Mouse (Mus musculus) heart, embryonic 12.5 days (tissue): ENCODE measurements at regions not wholly inside any gene's neighbourhood (a gene's known extent, or its start where the extent isn't known, plus 50 kb on each side); places are given as distances from the start of the nearest gene placed in this dataset.
"Not testable (repeated sequence)": the region's sequence is repeated elsewhere in the genome, so short reads cannot be mapped to it uniquely, and the experiment has no call there.

Experiments used
- ATAC-seq: fragments of 200-750 bp; cut with Nextera tagmentation; 2 replicates; pipeline ENCODE4 v1.8.0; 2017; ENCODE audit warnings: moderate TSS enrichment, moderate library complexity; ENCODE audit not compliant: insufficient number of reproducible peaks, low FRiP score
- H3K27ac ChIP-seq: fragments of 300-500 bp; sonication (generic); 2 replicates; pipeline ENCODE4 v1.5.1; 2016; ENCODE audit warnings: mild to moderate bottlenecking, moderate library complexity; ENCODE audit not compliant: poor library complexity, severe bottlenecking
- H3K27me3 ChIP-seq: fragments of 300-500 bp; sonication (generic); replicated peaks from 2 replicates; pipeline ENCODE4 v1.6.1; 2016; ENCODE audit warnings: mild to moderate bottlenecking, moderate library complexity
- H3K36me3 ChIP-seq: fragments of 300-500 bp; sonication (generic); 2 replicates; pipeline ENCODE4 v1.6.1; 2016; ENCODE audit warnings: mild to moderate bottlenecking, moderate library complexity
- H3K4me1 ChIP-seq: fragments of 300-500 bp; sonication (generic); replicated peaks from 2 replicates; pipeline ENCODE4 v1.6.1; 2016; ENCODE audit warnings: mild to moderate bottlenecking
- H3K4me2 ChIP-seq: fragments of 300-500 bp; sonication (generic); 2 replicates; pipeline ENCODE4 v1.6.1; 2016; ENCODE audit warnings: mild to moderate bottlenecking, moderate library complexity
- H3K4me3 ChIP-seq: fragments of 300-500 bp; sonication (generic); 2 replicates; pipeline ENCODE4 v1.5.1; 2016; ENCODE audit warnings: mild to moderate bottlenecking
- H3K9ac ChIP-seq: fragments of 300-500 bp; sonication (generic); 2 replicates; pipeline ENCODE4 v1.6.1; 2016; ENCODE audit warnings: mild to moderate bottlenecking, moderate library complexity
- H3K9me3 ChIP-seq: fragments of 300-500 bp; sonication (generic); replicated peaks from 2 replicates; pipeline ENCODE4 v1.6.1; 2016; ENCODE audit warnings: mild to moderate bottlenecking, moderate library complexity
- WGBS: fragments of 180-500 bp; shearing (Covaris S2); methylation state at CpG from one replicate; pipeline ENCODE4 v1.1.7; 2016; 5-methylcytosine and 5-hydroxymethylcytosine counted together

- H3K9ac ChIP-seq, H3K9me3 ChIP-seq, ATAC-seq, H3K4me1 ChIP-seq, H3K4me3 ChIP-seq, H3K27ac ChIP-seq, H3K36me3 ChIP-seq, H3K27me3 ChIP-seq, H3K4me2 ChIP-seq: not testable (repeated sequence)
- 56% methylated on average over 6 of the region's 6 CpGs for WGBS
Observed at GRCm38 (mm10) chr11:12913401-12913800, 448.6 kb upstream of the Cobl start.

- Histone ChIP-seq H3K4me2 (no peak overlapping the region), H3K27ac (no peak overlapping the region)
- WGBS = 61% methylated on average over 1 of the region's 1 CpGs
Observed at GRCm38 (mm10) chr11:12873712-12874111, 409.0 kb upstream of the Cobl start.

GRCm38 (mm10) chr11:12872802-12873201, 408.0 kb upstream of the Cobl start:
- 81% methylated on average over 2 of the region's 2 CpGs for WGBS
- Histone ChIP-seq H3K27ac (no peak overlapping the region), H3K27me3 (no peaks in the 10 kb centered on the region), H3K4me2 (no peak overlapping the region), H3K36me3 (no peaks in the 10 kb centered on the region), H3K9ac (no peak overlapping the region), H3K4me1 (no peaks in the 10 kb centered on the region), H3K4me3 (no peak overlapping the region), H3K9me3 (no peaks in the 10 kb centered on the region)
- ATAC-seq = no peak

More at GRCm38 (mm10) chr11:12873712-12874111, 409.0 kb upstream of the Cobl start:
- H3K36me3 ChIP-seq = no peaks in the 10 kb centered on the region
- no peak for ATAC-seq
- H3K27me3 ChIP-seq = no peaks in the 10 kb centered on the region
- H3K9me3 ChIP-seq = 0 out of 2 replicates have a peak, but pooled peaks cover 2% of the 10 kb centered on the region
- H3K9ac ChIP-seq = no peak overlapping the region
- no peak overlapping the region for H3K4me3 ChIP-seq
- H3K4me1 ChIP-seq = no peaks in the 10 kb centered on the region

- WGBS = 34% methylated on average over 1 of the region's 1 CpGs
- H3K4me3 ChIP-seq = no peak overlapping the region
- no peaks in the 10 kb centered on the region for H3K27me3 ChIP-seq
- no peaks in the 10 kb centered on the region for H3K36me3 ChIP-seq
- H3K4me1 ChIP-seq = no peaks in the 10 kb centered on the region
- no peak overlapping the region for H3K27ac ChIP-seq
- no peak for ATAC-seq
- H3K9ac ChIP-seq = no peak overlapping the region
- H3K9me3 ChIP-seq = no peaks in the 10 kb centered on the region
- no peak overlapping the region for H3K4me2 ChIP-seq
Observed at GRCm38 (mm10) chr11:12872399-12872798, 407.6 kb upstream of the Cobl start.

GRCm38 (mm10) chr11:12867541-12867940, 402.8 kb upstream of the Cobl start:
- H3K36me3 ChIP-seq = no peaks in the 10 kb centered on the region
- no peaks in the 10 kb centered on the region for H3K27me3 ChIP-seq
- no peak overlapping the region for H3K9ac ChIP-seq
- no peaks in the 10 kb centered on the region for H3K9me3 ChIP-seq
- no peak overlapping the region for H3K4me2 ChIP-seq
- no peak overlapping the region for H3K4me3 ChIP-seq
- H3K4me1 ChIP-seq = no peaks in the 10 kb centered on the region
- no peak overlapping the region for H3K27ac ChIP-seq
- ATAC-seq = no peak

- no peak overlapping the region for H3K9ac ChIP-seq
- H3K36me3 ChIP-seq = no peaks in the 10 kb centered on the region
- no peak overlapping the region for H3K4me2 ChIP-seq
- H3K4me3 ChIP-seq = no peak overlapping the region
- H3K27me3 ChIP-seq = no peaks in the 10 kb centered on the region
- no peak overlapping the region for H3K27ac ChIP-seq
- H3K4me1 ChIP-seq = no peaks in the 10 kb centered on the region
- no peaks in the 10 kb centered on the region for H3K9me3 ChIP-seq
- 75% methylated on average over 2 of the region's 2 CpGs for WGBS
- no peak for ATAC-seq
Observed at GRCm38 (mm10) chr11:12865034-12865620, 400.4 kb upstream of the Cobl start.

GRCm38 (mm10) chr11:12859344-12859930, 394.7 kb upstream of the Cobl start:
- Histone ChIP-seq H3K4me1 (no peaks in the 10 kb centered on the region), H3K27ac (no peak overlapping the region), H3K9ac (no peak overlapping the region), H3K27me3 (no peaks in the 10 kb centered on the region), H3K4me2 (no peak overlapping the region), H3K4me3 (no peak overlapping the region), H3K9me3 (no peaks in the 10 kb centered on the region), H3K36me3 (no peaks in the 10 kb centered on the region)
- peak; percentile 45; the same call in 1 of the 2 replicates for ATAC-seq
- WGBS = 53% methylated on average over 1 of the region's 1 CpGs

- H3K9ac ChIP-seq = no peak overlapping the region
- H3K4me2 ChIP-seq = no peak overlapping the region
- H3K4me1 ChIP-seq = no peaks in the 10 kb centered on the region
- H3K27me3 ChIP-seq = no peaks in the 10 kb centered on the region
- H3K9me3 ChIP-seq = no peaks in the 10 kb centered on the region
- WGBS = 79% methylated on average over 2 of the region's 2 CpGs
- no peaks in the 10 kb centered on the region for H3K36me3 ChIP-seq
- no peak overlapping the region for H3K27ac ChIP-seq
- H3K4me3 ChIP-seq = no peak overlapping the region
- ATAC-seq = peak; percentile 49; the same call in 1 of the 2 replicates
Observed at GRCm38 (mm10) chr11:12858274-12858884, 393.6 kb upstream of the Cobl start.

GRCm38 (mm10) chr11:12857358-12858199, 392.8 kb upstream of the Cobl start:
- WGBS = 68% methylated on average over 6 of the region's 6 CpGs

GRCm38 (mm10) chr11:12847793-12848192, 383.0 kb upstream of the Cobl start:
- no peaks in the 10 kb centered on the region for H3K9me3 ChIP-seq
- H3K4me3 ChIP-seq = no peak overlapping the region
- H3K4me2 ChIP-seq = no peak overlapping the region
- no peak overlapping the region for H3K27ac ChIP-seq
- ATAC-seq = no peak
- H3K27me3 ChIP-seq = no peaks in the 10 kb centered on the region
- H3K36me3 ChIP-seq = no peaks in the 10 kb centered on the region
- H3K9ac ChIP-seq = no peak overlapping the region
- no peaks in the 10 kb centered on the region for H3K4me1 ChIP-seq

More at GRCm38 (mm10) chr11:12857358-12858199, 392.8 kb upstream of the Cobl start:
- H3K4me3 ChIP-seq = no peak overlapping the region
- no peaks in the 10 kb centered on the region for H3K36me3 ChIP-seq
- H3K4me1 ChIP-seq = no peaks in the 10 kb centered on the region
- H3K27ac ChIP-seq = no peak overlapping the region
- H3K9ac ChIP-seq = no peak overlapping the region
- ATAC-seq = peak; percentile 52
- H3K27me3 ChIP-seq = no peaks in the 10 kb centered on the region
- H3K4me2 ChIP-seq = no peak overlapping the region
- H3K9me3 ChIP-seq = no peaks in the 10 kb centered on the region
